Mouse (Mus musculus) gastrocnemius, postnatal 36 days (tissue): ENCODE data around the gene Kremen1. TPM values are rescaled to one million over a fixed set of nuclear protein-coding genes. Genes with fewer than 3 reads are reported as not detected.
A peak's percentile ranks its signal among the peaks of the same experiment; 100 is the strongest.

Experiments
- DNase-seq, 2 experiments: peaks; one replicate each; pipeline ENCODE4 v3.0.0; 2022
- intact Hi-C: fragments of 180-260 bp; cut with DNase I; formaldehyde crosslinking; loops from one replicate; pipeline ENCODE4 v1.15.1; 2025
- total RNA-seq, 2 experiments: library from RNA; stranded (reverse); gene quantifications; 2 replicates each; pipeline ENCODE4 v1.2.3; 2021

The Kremen1 gene
- total RNA-seq, 2 experiments from 2014 or later = 39.6 to 51.4 TPM

GRCm38 (mm10) chr11:5242158-5242557, 19.2 kb downstream of the Kremen1 start:
- no peak for DNase-seq
- intact Hi-C loops = loop anchor here (5.0 kb wide), 2 partner anchors 45 to 60 kb away; no protein-coding TSS in a partner anchor

GRCm38 (mm10) chr11:5239706-5240690, 21.4 kb downstream of the Kremen1 start:
- no peak for DNase-seq
- intact Hi-C loops = loop anchor here (5.0 kb wide), 2 partner anchors 43 to 58 kb away; no protein-coding TSS in a partner anchor

GRCm38 (mm10) chr11:5219910-5220447, 41.4 kb downstream of the Kremen1 start:
- intact Hi-C loops = no loop called here
- DNase-seq = no peak

DNA sequence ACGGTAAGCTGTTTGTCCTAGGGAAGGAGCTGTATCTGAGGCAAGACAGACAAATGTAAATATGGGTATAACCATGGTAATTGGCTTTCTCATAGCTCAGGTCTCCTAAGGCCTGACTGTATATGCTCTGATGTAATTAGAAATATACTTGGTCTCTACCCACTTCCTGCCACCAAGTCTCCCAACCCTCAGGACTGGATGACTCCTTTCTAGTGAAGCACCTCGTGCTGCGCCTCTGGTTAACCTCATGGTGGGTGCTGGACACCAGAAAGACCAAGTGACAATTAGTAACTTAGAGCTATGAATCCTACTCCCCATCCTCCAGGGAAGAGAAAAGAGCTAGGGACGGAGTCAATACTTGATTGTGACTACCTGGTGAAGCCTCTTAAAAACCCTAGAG, 42.0 kb downstream of the Kremen1 start:
- no peak for DNase-seq
- intact Hi-C loops = no loop called here

DNA sequence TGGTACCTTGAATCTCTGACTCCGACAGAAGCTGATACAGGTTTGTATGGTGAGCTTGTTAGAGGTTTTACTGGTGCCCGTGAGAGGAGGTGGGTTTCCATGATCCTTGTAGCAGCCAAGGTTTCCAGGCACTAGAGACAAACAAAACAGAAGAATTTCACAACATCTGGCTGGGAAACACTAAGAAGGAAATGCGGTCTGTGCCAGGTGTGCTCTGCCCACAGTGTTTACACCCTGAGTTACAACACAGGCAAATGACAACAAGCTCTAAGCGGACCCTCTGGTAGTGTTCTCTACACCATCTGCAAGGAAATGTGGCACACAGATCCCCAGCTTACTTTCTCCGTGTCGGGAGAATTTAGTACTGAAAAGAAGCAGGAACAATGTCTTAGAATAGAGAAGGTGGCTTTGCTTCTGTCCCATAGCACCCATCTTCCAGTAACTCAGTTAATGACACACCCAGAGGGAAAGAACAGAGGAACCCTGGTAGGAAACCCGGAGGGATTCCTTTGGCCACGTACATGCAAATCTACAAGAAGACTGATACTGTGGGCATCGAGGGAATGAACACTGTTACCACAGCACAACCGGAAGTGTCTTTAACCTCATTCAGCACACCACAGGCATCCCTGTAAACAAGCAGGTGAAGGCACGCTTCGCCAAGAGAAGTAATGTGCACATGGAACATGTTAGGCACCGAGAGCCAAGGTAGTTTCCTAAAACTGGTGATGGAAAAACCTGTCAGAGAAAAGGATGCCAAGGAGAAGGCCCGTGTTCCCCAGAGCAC, 45.8 kb downstream of the Kremen1 start:
- no peak for DNase-seq
- intact Hi-C loops = no loop called here

DNA sequence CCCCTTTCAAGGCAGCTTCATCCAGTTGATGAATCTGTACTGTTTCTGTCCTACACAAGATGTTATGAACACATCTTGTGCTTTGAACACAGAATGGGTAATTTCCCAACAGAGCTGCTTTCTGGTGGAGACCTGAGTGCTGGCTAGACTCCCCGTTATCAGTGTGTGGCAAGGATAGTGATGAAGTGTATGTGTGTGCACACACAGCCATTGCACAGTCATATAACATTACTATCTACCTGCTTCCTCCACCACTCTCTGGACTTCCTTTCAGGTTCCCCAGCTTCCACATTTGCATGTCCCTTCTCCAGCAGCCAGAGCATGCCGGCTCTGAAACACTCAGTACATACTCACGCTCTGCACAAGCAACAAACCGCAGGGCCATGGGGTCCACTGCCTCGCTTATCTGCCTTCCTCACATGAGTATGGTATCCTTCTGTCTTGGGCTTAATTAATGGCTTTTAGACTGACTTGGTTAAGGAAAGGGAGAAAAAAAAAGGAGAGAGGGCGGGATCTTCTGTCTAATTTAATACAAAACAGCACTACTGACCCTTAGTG, 46.8 kb downstream of the Kremen1 start:
- intact Hi-C loops = no loop called here
- no peak for DNase-seq

DNA sequence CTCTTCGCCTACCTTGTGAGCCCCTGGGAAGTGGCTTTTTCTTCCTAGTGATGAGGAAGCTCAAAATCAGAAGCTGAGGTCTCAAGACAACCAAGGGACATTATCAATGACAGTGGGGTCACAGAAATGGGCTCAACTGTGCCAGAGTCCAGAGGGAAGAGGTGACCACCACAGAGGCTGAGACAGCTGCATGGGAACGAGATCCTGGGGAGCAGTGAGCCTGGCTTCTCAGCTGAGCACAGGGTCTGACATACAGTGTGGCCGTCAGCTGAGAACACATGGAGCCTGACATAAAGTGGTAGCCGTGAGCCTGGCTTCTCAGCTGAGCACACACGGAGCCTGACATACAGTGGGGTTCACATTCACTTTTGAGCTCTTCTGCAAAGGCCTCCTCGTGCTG, 58.3 kb downstream of the Kremen1 start:
- DNase-seq = no peak
- intact Hi-C loops = no loop called here

GRCm38 (mm10) chr11:5201799-5202680, 59.3 kb downstream of the Kremen1 start:
- intact Hi-C loops = no loop called here

DNA sequence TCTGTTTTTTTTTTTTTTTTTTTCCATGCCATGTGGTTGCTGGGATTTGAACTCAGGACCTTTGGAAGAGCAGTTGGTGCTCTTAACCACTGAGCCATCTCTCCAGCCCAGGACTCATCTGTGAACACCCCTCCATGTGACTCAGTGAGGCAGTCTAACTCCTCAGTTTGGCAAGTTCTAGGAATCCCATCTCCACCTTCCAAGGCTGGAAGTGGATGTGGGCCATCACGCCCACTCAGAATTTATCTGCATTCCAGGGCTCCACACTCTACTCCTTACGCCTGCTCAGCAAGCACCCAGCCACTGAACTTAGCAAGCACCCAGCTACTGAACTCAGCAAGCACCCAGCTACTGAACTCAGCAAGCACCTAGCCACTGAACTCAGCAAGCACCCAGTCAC, 61.5 kb downstream of the Kremen1 start:
- DNase-seq = no peak
- intact Hi-C loops = loop anchor here (5.0 kb wide), 1 partner anchor 42 kb away; no protein-coding TSS in a partner anchor

More at GRCm38 (mm10) chr11:5201799-5202680, 59.3 kb downstream of the Kremen1 start:
- DNase-seq = no peak

DNA sequence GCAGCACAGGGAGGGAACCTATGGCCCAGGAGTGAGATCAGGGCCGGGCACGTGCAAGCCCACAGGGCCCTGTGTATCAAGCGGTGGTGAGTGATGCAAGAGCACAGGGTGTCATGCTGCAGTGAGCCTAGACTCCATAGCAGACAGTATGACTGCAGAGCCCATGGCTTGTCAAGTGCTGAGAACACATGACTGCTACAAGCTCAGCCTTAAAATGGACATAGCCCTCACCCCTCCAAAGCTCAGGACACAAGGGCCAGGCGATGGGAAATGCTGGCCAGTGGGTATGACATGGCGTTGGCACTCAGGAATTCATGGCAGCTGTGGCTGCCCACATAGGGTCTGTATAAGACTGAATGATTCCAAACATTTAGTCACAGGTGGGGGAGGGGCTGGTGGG, 64.3 kb downstream of the Kremen1 start:
- DNase-seq = no peak
- intact Hi-C loops = loop anchor here (5.0 kb wide), 1 partner anchor 45 kb away; no protein-coding TSS in a partner anchor

- intact Hi-C loops = loop anchor here (5.0 kb wide), 1 partner anchor 46 kb away; no protein-coding TSS in a partner anchor
These were observed 64.8 kb downstream of the Kremen1 start for GRCm38 (mm10) chr11:5196583-5196982.

DNA sequence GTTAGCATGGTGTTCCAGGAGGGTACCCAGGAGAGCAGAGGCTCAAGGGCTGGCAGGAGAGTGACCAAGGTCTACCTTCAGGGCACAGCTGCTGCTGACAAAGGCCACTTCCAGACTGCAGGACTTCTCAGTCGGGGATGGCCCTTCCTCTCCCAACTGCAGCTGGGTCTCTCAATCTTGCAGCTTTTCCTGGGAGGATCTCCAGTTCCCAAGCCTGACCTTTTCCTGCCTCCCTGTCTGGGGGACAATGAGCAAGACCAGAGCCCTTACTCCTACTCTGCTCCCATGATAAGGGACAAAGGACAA, 67.8 kb downstream of the Kremen1 start:
- intact Hi-C loops = loop anchor here (5.0 kb wide), 1 partner anchor 64 kb away; no protein-coding TSS in a partner anchor
- no peak for DNase-seq

More at GRCm38 (mm10) chr11:5196583-5196982, 64.8 kb downstream of the Kremen1 start:
- no peak for DNase-seq

DNA sequence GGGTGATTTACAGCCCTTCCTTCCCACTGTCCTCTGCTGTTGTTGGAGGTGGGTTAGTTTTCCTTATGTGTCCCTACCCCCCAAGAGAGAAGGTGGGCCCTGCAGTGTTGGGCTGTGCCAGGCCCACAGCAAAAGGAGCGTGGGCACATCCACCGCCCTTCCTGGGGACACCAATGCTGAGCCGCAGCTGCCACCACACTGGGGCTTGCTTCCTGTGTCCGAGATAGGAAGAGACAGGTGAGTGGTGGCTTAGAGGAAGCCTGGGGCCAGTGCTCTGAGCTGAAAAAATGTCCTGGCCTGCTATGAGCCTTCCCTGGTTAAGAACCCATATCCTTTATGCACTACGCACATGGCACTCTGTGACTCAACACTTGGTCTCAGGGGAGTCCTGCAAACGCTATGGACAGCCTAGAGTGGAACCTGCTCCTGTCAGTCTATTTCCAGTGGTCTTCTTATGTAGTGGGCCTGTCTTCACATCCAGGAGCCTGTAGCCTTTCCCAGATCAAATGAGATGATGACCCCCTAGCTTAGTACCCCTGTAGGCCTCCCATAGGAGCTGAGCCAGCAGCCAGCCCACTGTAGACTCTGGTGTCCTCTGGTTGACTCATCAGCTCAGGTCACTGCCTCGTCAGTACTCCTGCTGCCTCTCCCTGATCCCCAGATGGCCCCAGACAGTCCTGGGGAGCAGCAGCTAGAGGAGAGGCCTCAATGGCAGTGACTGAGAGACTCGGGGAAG, 68.3 kb downstream of the Kremen1 start:
- intact Hi-C loops = loop anchor here (5.0 kb wide), 1 partner anchor 64 kb away; no protein-coding TSS in a partner anchor
- DNase-seq = no peak

DNA sequence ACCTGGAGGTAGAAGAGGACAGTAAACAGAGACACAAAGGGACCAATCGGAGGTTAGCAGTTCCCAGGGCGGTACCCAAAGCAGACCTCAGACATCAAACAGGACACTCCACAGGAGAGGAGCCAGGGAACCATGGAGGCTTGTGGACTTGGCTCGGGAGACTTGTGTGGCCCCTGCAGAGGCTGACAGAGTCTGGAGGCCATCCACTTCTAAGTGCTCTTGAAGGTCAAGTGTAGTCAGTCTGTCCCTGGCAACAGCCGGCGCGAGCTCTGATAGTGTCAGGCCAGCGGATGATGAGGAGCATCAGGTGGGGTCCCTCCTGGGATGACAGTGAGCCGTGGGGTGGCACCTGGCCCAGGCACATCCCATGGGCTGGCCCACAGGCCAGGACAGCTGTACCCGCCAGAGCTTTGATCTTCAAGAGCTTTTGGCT, 69.3 kb downstream of the Kremen1 start:
- intact Hi-C loops = loop anchor here (5.0 kb wide), 1 partner anchor 65 kb away; no protein-coding TSS in a partner anchor
- DNase-seq = peak; percentile 71 to 76

DNA sequence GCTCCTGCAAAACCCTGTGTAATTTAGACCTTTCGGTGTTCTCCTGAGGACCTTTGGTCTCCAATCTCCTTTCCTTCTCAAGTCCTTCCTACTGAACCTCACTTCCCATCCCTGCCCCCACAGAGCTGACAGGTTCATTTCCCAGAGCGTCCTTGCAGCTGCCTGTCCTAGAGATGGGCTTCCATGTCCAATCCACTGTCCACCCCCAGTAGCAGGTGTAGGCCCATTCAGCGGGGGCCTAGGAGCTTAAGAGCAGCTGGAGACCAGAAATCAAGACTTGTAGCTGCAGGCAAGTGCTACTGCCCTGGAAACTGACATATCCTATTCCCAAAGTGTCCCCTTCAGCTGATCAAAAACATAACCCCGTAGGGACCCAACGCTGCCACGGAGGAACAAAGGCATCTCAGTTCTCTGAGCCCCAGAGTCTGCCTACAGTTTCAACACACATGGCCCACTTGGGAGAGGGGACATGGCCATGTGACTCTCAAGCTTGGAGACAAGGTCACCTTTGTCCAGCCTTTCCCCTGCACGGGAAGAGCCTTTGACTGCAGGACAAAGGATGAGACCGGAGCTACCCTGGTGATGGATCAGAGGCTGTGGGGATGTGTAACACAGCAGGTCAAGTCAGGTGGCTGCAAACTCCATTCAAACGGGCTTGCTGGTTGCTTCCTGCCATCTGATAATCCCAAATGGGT, 72.0 kb downstream of the Kremen1 start:
- intact Hi-C loops = no loop called here
- DNase-seq = no peak

GRCm38 (mm10) chr11:5188170-5188569, 73.2 kb downstream of the Kremen1 start:
- intact Hi-C loops = no loop called here
- no peak for DNase-seq

DNA sequence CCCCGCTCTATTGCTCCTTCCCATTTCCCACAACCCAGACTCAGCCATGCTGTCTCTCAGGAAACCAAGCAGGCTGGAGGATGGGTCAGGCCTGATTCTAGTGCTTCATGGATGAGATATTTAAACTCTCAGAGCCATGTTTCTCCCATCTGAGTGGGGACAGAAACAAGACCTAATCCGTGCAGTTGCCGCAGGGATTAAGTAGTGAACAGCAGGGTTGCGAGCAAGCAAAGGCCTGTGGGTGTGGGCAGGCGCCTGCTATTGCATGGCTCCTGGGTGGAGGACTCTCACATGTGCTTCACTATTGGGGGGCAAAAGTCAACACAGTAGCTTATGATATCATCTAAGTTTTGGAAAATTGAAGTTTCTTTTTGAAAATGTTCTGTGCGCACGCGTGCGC, 76.5 kb downstream of the Kremen1 start:
- DNase-seq = no peak
- intact Hi-C loops = loop anchor here (5.0 kb wide), 2 partner anchors 57 to 77 kb away; partner anchors contain the start of gene Kremen1

DNA sequence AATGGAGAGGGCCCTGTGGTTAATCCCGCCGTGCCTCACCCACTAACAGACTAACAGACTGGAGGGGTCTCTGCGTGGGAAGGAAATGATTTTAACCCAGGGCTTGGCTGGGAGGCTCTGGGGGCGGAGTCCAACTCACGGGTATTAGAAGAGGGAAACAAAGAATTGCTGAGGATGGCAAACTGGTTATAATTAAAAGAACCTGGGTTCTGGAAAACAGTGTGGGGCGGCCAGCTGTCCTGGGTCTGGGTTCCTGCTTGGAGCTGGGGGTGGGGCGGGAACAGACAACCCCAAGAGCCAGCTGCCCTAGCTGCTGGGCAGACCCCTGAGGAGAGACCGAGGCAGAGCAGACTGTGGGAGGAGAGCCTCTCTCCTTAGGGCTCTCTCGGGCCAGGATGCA, 77.1 kb downstream of the Kremen1 start:
- DNase-seq = no peak
- intact Hi-C loops = loop anchor here (5.0 kb wide), 2 partner anchors 58 to 78 kb away; partner anchors contain the start of gene Kremen1
